Mouse (Mus musculus) E14TG2a.4 (cell line): ENCODE measurements around the gene Hoxc5.

ENCODE experiments used
- CTCF ChIP-seq: conservative IDR thresholded peaks from 2 replicates; pipeline ENCODE4 v1.5.1; 2014; ENCODE audit warnings: low read length
- POU5F1 ChIP-seq: IDR thresholded peaks from 2 replicates; pipeline ENCODE4 v1.6.1; 2014; ENCODE audit warnings: low read length, borderline replicate concordance

GRCm38 (mm10) chr15:103051670-103052069, 84.4 kb downstream of the Hoxc5 start:
- TF ChIP-seq CTCF (no peak), POU5F1 (no peak)
